Mouse (Mus musculus): Measurements from ENCODE around the gene Gzmm. TPM values are rescaled to one million over a fixed set of nuclear protein-coding genes. Genes with fewer than 3 reads are reported as not detected.
"Not testable (repeated sequence)": the region's sequence is repeated elsewhere in the genome, so short reads cannot be mapped to it uniquely, and the experiment has no call there.

The Gzmm gene
- total RNA-seq, 2 experiments from 2014 or later = 1.0 to 1.5 TPM

DNA sequence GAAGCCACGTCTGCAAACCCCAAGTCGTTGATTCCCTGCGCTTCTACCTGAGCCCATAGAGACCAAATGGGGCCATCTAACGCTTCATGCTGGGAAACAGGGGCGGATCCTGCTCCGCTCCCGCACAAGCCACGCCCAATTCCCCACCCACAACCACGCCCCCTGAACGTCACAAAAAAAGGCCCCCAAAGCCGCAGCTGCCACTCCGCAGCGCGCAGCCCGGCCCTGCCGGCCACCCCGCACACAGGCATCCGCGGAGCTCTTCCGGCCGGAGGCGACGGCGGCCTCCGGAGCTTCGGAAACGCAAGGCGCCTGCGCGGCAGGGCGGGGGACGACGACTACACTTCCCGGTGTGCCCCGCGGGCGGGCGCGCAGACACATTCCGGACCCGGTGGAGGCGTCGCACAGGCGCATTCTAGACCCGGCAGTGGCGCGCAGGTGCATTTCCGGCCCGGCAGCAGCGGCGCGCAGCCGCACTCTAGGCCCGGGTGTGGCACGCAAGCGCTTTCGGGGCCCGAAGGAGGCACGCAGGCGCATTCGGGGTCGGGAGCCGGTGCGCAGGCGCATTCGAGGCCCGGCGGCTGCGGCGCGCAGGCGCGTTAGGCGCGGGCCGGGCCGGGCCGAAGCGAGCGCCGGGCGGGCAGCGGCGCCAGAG, 7.1 kb upstream of the Gzmm start, which contains the start of gene Cdc34:
Gene Cdc34 (plus strand): TSS at position 605 of the 655 bp plus-strand sequence.
- peak; percentile 99 for DNase-seq

DNA sequence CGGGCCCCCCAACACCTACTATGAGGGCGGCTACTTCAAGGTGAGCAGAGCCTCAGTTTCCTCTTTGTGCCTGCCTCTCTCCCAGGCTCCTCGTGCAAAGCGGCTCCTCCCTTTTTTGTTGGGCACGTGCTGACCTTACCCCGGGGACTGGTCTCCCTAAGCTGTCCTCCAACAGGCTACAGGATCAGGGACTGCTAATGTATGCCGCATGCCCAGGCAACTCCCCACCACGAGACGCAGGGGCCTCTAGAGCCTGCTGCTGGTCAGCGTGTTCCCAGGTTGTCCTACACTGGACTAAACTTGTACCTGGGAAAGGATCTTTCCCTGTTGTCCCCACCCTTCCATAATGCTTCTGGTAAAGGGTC, 6.3 kb upstream of the Gzmm start:
- DNase-seq = peak; percentile 50

DNA sequence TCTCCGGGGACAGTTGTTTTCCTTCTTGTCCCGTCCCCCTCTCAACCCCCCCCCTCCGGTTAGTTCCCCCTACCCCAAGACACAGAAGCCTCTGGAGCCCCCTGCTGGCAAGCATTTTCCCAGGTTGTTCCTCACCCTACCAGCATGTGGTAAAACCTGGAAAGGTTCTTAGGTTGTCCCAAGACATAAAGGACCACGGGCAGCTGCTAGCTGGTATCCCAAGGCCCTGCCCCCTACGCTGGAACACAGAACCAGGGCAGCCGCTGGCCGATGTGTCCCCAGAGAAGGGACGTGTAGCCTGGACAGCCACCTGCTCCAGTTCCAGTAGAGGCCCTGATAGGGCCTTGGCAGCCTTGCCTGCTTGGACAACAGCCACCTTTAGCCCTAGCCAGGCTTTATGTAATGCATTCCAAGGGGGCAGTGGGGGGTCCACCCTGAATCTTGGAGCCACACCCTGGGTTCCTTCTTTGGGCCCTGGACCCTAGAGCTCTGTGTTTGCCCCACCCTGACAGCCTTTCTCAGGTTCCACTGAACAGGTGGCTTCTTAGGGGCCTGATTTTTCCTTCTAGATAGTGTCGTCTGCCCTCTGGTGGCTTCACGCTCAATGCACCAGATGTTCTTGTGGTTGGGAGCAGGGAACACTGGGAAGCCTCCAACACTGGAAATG, 5.8 kb upstream of the Gzmm start:
- DNase-seq = peak; percentile 78

DNA sequence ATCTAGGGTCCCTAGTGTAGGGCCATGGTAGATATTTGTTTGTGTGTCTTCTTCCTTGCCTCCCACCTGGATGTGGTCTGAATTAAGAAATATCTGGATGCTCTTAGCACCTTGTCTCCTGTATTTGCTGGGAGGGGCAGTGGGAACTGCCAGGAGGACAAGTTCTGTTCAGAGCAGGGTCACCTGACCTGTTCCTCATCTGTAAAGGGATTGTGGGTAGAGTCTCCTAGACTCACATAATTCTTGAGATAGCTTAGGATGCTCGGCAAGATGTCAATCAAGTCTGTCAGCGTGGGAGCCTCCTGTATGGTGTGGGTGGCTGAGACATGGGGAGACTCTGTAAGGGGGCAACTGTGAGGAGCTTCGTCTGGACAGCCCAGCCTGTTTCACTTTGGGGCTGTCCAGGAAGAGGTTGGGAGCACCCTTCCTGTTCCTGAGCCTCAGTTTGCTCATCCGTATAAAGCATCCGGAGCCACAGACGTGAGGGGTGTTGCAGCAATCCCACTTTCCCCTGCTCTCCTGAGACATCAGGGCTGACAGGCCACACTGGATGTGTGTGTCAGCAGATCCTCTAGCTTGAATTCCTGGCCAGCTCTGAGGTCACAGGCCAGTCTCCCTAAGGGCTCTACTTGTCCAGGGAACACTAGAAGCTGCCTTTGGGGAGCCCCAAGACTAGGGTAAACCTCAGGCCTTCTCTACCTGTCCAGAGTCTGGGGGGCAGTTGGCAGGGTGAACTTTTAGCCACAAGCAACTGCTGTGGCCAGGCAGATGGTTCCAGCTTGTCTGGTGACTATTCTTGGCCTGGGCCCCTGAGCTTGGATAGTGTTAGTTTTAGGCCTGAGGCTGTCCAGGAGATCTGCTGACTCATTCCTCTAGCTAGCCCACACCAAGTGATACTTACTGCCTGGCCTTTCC, 4.8 kb upstream of the Gzmm start:
- peak; percentile 56 for DNase-seq

DNA sequence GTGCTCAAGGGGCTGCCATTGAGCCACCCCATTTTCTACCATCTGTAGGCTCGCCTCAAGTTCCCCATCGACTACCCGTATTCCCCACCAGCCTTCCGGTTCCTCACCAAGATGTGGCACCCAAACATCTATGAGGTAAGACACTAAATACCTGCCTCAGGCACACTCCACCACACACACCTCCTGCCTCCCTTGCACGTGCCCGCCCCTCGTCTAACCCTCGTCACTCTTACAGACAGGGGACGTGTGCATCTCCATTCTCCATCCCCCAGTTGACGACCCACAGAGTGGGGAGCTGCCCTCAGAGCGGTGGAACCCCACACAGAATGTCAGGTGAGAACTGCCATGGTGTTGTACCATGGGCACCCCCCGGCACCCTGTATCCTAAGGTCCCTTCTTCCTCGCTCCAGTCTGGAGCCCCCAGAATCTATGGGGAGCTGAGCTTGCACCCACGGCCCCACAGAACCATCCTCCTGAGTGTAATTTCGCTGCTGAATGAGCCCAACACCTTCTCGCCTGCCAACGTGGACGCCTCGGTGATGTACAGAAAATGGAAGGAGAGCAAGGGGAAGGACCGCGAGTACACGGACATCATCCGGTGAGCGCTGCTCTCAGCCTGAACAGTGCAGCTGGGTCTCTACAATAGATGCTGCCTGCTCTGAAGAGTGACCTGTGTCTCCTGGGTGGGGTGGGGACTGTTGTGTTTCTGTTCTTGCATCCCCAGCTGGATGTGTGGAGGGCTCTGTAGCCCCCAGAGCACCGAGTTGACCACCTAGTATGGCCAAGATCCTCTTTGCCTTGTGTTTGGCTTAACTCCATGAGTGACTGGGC, 3.8 kb upstream of the Gzmm start:
- no peak for DNase-seq

DNA sequence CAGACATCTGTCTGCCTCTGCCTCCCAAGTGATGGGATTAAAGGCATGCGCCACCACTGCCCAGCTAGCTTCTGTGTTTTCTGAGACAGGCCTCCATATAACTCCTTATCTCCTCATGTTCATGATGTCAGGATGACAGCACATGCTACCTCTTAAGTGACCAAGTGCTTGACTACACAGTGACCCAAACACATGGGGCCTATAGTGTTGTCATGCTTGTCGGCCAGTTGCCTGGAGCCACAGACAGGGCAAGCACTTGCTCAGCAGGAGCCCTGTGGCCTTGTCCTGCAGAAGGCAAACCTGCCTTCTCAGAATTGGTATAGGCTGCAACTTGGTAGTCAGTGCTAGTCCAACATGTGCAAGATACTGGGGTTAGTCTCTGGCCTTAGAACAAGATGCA, 2.6 kb upstream of the Gzmm start:
- no peak for DNase-seq

DNA sequence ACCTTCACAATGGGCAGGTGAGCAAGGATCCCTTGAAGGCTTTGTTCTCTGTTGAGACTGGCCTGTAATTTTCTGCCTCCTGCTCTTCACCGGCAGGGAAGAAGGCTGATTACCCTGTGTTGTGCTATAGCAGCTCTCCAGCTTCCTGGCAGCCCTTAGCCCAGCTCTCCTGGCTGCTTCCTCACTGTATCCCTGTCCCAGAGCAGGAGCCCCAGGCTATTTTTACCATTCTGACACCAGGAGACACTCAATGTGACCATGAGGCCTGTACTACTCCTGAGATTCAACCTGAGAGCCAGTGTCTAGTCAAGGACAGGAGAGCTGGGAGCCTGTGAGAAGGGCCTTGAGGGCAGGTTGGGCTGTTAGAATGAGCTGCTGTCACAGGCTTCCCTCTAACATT, 2.1 kb upstream of the Gzmm start:
- no peak for DNase-seq

DNA sequence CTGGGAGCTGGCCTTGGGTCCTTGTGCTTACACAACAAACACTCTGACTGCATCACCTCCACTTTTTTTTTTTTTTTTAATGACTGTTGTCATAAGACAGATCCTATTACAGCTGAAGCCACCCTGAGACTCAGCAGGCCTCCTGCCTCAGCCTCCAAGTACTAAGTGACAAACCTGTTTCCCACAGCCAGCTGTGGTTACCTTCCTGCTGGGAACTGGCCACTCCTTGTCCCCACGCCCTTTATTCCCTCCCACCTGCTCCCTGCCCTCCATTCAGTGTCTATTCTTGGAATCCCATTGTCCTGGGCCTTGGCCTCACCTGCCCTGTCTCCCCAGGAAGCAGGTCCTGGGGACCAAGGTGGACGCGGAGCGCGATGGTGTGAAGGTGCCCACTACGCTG, 1.3 kb upstream of the Gzmm start:
- DNase-seq = no peak

DNA sequence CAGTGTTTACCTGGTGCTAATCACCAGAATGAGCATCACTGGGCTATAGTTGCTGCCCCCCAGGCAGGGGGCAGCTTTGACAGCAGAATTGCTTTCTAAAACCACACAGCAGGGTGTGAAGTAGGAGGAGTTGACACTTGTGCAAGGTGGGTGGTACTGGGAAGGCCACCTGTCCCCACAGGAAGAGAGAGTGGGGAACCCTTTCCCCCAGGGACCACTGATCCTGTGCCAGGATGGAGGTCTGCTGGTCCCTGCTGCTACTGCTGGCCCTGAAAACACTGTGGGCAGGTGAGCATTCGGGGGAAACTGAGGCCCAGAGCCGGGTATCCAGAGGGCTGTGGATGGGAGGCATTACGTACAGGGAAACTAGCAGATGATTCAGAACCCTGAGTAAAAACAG, 358 bp downstream of the Gzmm start:
- no peak for DNase-seq

DNA sequence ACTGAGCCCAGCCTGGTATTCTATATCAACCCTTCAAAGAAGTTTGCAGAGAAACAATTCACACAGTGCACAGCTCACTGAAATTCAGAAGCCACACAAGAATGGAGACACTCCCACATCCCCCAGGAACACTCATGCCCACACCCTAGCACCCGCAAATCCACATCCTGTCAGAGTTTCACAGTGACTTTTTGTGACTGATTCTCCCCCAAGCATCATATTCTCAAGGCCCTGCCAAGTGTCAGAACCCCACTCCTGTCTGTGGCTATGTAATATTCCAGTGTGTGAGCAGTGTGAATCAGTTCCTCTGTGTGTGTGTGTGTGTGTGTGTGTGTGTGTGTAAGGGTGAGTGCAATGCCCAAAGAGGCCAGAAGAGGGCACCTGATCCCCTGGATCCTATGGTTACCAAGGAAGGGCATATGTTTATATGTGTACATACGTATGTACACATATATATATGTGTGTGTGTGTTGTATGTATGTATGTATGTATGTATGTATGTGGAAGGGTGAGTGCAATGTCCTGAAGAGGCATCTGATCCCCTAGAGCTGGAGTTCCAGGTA, 3.2 kb downstream of the Gzmm start:
- DNase-seq = no peak

DNA sequence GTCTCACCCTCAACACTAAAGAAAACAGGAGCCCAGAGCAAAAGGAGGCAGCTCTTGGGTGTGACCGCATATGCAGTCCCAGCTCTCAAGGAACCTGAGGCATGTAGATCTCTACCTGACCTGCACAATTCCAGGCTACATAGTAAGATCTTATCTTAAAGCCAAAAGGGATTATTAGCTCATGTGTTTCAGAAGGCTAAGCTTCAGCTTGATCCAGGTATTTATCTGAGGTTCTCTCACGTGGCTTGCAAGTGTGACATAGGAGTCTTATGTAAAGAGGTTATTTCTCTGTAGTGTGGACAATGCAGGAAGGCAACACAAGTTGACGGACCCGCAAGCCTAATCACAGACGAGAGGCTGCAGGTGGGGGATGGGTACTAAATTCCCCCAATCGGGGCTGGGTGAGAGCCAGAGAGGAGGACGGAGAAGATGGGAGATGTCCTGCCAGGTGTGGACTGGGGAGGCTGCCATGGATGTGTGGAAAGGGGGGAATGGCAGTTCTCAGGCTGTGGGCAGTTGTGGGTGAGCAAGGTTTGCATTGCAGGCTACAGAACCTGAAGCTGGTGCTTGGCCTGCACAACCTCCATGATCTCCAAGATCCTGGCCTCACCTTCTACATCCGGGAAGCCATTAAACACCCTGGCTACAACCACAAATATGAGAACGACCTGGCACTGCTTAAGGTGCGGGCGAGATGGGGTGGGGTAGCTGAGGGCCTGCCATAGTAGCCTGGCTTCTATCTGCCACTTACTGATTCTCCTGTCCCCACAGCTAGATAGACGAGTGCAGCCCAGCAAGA, 5.0 kb downstream of the Gzmm start:
- no peak for DNase-seq

DNA sequence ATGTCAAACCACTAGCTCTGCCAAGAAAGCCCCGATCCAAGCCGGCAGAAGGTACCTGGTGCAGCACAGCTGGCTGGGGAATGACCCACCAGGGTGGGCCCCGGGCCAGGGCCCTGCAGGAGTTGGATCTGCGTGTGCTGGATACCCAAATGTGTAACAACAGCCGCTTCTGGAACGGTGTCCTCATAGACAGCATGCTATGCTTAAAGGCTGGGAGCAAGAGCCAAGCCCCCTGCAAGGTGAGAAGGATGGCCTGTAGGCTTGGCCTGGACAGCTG, 5.5 kb downstream of the Gzmm start:
- no peak for DNase-seq

DNA sequence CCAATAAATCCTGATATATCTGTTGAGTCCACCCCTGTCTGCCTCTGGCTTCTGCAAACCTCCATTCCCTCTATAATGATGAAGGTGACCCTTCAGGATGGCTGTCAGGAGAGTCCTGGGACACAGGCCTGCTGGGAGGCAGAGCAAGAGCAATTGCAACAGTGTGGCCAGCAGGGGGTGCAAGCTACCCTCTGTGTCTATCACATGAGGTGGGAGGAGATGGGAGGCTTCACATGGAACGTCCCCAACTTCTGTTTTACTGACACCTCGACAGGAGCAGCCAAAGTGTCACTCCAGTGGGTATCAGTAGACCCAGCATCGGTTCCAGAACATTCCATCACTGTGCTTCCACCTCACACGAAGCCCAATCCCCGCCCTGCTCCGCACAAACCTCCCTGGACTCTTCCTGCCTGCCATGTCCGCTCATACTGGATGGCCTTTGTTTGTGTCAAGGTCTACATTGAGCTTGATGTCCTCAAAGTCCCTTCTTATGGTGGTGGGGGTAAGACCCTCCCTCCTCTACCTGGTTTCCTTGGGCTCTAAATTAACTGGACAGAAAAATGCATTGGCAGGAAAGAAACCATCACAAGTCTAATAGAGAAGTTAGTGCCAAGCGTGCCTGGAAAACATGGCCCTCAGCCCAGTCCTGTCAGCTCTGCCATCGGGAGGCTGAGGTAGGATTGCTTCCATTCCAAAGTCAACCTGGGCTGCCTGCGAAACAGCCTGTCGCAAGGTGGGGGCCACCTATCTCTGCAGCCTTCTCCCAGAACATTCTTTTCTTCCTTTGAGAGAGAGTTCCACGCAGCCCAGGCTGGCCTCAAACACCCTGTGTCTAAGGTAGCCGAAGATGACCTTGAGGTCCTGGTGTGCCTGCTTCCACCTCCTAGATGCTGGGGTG, 6.7 kb downstream of the Gzmm start:
- DNase-seq = peak; percentile 88

DNA sequence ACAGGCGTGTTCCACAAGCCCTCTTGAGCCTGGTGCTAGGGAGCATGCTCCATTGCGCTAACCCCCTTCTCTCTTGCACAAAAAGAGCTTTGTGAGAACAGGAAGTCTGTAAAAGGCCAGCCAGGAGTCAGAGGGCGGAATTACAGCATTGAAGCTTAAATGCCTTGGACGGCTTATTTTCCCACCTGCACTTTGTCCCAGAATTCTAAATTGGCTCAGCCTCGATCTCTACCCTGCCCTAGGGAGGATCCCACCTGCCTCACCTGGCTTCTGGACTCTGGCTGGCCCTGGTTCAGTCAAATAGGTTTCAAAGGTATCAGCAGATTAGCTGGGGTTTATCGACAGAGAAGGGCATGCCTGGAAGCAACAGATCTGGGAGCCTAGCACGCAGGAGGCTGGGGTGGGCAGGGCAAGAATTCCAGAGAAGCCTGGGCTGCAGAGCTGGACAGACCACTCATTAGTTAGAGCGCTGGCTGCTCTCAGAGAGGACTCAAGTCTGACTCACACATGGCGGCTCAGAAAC, 7.4 kb downstream of the Gzmm start:
- DNase-seq = no peak

DNA sequence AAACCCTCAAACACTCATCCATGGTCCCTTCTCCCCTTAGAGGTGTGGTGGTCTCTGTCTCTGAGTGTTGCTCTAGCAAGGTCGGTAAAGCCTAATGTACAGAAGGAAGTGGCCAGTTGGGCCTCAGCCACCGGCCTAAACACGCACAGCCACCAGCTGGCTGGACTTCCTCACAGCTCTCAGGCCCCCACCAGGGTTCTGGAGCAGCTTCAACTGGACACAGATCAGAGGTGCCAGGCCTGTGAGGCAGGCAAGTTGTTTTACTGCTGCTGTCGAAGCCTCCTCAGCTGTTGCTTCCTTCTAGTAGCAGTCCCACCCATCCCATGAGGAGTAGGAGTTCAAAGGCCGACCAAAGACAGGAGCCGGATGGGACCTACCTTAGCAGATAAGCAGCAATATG, 9.1 kb downstream of the Gzmm start:
- no peak for DNase-seq

DNA sequence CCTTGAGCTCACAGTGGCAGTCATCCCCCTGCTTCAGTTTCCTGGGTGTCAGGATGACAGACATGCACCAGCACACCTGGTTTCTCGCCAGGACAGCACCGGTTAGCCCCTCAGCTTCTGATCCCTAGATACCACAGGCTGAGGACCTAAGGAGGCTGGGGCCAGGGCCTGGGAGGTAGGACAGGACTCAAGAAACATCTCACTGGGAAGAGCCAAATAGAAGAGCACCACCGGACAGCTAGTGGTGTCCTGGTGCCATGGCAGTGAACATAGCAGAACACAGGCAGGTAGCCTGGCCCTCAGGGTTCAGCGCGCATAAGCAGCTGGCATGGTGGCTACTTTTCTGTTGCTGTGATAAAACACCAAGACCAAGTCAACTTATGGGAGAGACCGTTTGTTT, 9.6 kb downstream of the Gzmm start:
- no peak for DNase-seq

DNA sequence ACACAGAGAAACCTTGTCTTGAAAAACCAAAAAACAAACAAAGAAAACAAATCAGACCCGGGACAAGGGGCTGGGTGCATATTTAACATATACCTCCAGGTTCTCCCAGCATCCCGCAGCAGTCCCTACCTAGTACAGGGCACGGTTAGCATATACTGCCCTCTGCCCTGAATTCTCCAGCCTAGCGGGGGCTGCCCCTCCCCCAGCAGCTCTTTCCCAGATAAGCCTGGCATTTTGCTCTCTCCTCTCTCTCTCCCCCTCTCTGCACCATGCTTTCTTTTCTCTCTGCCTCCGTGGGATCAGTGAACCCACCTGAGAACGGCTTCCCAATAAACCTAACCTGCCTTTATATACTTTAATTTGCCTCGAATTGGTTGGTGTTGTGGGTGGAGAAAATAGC, 11.9 kb downstream of the Gzmm start:
- DNase-seq = no peak

DNA sequence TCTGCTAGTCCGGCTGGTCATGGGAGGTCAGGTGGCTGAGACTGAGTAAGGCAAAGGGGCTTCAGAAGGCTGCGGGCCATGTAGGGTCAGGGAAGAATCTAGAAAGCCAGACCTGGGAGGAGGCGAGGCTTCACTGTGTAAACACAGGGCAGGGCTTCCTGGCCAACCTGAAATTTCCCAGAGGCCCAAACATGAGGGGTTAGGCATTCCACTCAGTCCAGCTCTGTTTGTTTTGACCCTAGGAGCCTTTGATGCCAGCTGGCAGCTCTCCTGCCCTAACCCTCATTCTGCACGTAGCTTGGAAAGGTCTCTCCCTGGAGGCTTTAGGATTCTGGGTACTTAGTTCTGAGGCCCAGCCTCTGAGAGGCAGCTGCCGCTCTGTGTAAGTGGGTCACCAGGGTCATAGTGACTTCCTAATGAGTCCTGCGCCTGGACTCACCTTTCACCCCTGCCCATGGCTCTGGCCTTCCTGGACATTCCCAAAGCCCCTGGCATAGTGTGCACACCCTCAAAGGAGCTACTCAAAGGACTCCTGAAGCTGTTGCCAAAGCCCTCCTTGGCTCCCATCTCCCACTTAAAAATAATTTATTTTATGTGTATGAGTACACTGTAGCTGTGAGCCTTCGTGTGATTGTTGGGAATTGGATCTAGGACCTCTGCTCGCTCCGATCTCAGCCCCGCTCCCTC, 12.8 kb downstream of the Gzmm start:
- peak; percentile 77 for DNase-seq

DNA sequence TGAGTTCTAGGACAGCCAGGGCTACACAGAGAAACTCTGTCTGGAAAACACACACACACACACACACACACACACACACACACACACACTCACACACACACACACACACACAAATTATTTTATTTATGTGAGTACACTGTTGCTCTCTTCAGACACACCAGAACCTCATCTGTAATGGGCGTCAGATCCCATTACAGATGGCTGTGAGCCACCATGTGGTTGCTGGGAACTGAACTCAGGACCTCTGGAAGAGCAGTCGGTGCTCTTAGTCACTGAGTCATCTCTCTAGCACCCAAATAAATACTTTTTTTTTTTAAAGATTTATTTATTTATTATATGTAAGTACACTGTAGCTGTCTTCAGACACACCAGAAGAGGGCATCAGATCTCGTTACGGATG, 14.2 kb downstream of the Gzmm start:
- not testable (repeated sequence) for DNase-seq
